Mouse (Mus musculus): Measurements from ENCODE around the gene Rps8. TPM values are rescaled to one million over a fixed set of nuclear protein-coding genes. Genes with fewer than 3 reads are reported as not detected.

Rps8 gene
- polyA plus RNA-seq, 1 experiment from 2014 or later: 983 TPM

DNA sequence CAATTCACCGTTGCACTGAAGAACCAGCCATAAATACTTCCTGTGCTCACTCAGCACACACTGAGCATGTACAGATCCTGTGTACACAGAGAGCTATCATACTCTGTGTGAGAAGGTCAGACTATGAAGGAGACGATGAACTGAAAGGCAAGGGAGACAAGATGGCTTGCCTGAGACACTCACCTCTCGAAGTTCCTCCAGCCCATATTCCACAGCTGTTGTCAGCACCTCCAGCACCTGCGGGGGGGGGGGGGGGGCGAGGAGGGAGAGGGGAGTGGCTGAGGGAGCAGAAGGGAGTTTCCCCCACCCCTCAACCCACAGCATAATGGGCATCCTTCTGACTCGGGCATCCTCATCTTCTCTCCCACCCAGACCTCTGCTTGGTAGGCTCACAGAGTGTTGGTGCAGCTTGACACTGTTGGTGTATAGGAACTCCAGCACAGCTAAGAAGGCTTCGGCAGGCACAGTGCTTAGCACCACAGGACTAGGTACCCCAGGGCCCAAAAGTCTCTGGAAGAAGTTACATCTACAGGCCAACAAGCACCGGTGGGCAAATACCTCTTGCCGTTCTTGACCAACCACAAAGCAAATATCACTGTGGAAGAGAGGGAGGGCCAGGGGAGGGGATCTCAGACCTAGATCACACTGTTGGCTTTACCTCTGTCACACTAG is 32.4 kb downstream of the Rps8 start:
- Histone ChIP-seq H3K4me2 (no peak overlapping the region), H3K27me3 (replicated peaks) (no peaks in the 10 kb centered on the region), H3K4me3 (replicated peaks) (no peak overlapping the region), H3K9me3 (no peaks in the 10 kb centered on the region), H3K4me1 (peaks cover 24% of the 10 kb centered on the region), H3K36me3 (peaks cover 1% of the 10 kb centered on the region; the same call in 1 of the 2 replicates), H3K9ac (no peak overlapping the region), H3K27ac (peak overlapping the region; percentile 1; the same call in 1 of the 2 replicates)
- ATAC-seq (ENCODE audit: insufficient read depth, low FRiP score, low read depth): no peak
- WGBS: 61% methylated on average over 9 of the region's 9 CpGs

DNA sequence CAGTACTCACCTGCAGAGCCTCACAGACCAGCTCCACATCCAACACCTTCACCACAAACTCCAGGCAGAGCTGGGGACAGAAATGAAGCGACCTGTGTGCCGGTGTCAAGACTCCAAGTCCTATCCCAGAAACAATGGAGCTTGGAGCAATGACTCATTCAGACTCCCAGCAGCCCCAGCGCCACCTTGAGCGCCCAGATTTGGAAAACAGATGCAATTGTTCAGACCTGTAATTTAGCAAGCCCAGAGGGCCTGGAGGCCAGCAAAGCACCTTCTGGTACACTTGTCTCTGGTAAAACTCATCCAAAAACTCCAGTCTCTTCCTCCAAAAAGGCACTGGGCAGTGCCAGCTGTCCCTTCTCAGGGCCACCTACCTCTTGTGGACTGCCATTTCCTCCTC is 33.8 kb downstream of the Rps8 start:
- no peak for ATAC-seq (ENCODE audit: insufficient read depth, low FRiP score, low read depth)
- Histone ChIP-seq H3K27ac (0 out of 2 replicates have a peak overlapping the region, but pooled peaks have one; percentile 2), H3K9me3 (no peaks in the 10 kb centered on the region)

DNA sequence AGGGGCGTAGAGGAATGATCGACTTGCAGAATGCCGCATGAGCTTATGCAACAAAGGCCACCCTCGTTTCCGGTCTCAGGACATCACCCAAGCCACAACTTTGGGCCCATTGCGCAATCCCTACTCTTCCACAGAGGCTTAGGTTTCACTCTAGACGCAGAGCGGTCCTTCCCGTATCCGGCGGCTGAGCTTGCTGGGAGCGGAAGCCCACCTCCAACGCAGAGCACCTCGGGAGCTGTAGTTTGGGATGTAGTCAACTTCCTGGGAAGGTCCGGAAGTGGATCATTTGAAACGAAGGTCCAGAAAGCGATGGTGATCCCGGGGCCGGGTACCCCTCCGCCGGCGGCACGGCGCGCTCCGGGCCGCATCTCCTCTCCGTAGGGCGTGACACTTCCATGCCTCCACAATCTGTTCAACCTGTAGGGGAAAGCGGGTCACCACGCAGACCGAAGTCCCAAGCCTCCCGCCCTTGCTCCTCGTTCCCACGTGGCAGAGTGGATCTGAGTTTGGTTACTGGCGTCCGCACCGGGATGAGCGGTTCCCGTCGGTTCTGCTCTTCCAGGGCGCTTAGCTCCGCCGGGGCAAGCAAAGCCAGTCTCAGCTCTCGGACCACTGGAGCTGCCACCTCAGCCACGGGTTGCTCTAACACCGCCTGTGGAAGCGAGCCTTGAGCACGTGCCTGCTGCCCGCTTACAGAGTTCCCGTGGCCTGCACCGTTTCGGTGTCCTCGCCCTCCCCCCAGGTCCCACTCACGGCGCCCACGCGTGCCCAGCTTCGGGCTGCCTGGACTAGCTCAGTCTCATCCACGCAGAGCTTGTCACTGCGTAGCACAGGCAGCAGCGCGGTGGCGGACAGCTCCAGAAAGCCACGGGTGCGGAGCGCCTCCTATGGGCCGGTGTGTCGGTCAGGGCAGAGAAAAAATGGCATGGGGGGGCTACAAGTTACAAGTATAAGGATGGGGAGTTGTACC is 35.3 kb downstream of the Rps8 start:
- Histone ChIP-seq H3K9ac (peak overlapping the region; percentile 66), H3K4me1 (peaks cover 15% of the 10 kb centered on the region), H3K9me3 (no peaks in the 10 kb centered on the region), H3K4me2 (peak overlapping the region; percentile 100), H3K27me3 (replicated peaks) (no peaks in the 10 kb centered on the region), H3K27ac (peak overlapping the region; percentile 84), H3K4me3 (replicated peaks) (peak overlapping the region; percentile 82), H3K36me3 (no peaks in the 10 kb centered on the region)
- WGBS: under 1% methylated on average over 69 of the region's 69 CpGs
- ATAC-seq (ENCODE audit: insufficient read depth, low FRiP score, low read depth): peak; percentile 93

More for the DNA sequence above, 33.8 kb downstream of the Rps8 start:
- Histone ChIP-seq H3K4me3 (replicated peaks) (no peak overlapping the region), H3K9ac (no peak overlapping the region), H3K27me3 (replicated peaks) (no peaks in the 10 kb centered on the region), H3K36me3 (no peaks in the 10 kb centered on the region), H3K4me2 (no peak overlapping the region), H3K4me1 (peaks cover 24% of the 10 kb centered on the region)
- 79% methylated on average over 4 of the region's 4 CpGs for WGBS

DNA sequence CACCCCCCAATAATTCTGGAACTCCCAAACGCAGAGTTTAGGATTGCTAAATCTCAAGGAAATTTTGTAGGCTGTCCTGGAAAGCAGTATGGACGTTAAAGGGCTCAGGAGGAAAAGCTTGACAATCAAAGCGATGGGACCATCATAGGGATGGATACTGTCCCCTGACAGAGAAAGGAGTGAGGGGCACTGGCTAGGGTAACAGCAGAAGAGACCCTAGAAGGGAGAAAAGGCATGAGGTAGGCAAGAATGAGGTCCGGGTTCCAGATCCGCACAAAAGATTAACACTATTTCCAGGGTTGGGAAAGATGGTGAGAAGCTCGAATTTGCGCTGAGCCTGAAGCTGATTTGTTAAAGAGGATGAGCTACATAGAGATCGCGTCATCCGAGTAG is 36.0 kb downstream of the Rps8 start:
- Histone ChIP-seq H3K4me2 (peak overlapping the region; percentile 100), H3K4me3 (replicated peaks) (peak overlapping the region; percentile 82), H3K27ac (peak overlapping the region; percentile 84), H3K9me3 (no peaks in the 10 kb centered on the region), H3K27me3 (replicated peaks) (no peaks in the 10 kb centered on the region), H3K9ac (peak overlapping the region; percentile 14; the same call in 1 of the 2 replicates), H3K36me3 (no peaks in the 10 kb centered on the region), H3K4me1 (peaks cover 8% of the 10 kb centered on the region)
- 2% methylated on average over 10 of the region's 10 CpGs for WGBS
- no peak for ATAC-seq (ENCODE audit: insufficient read depth, low FRiP score, low read depth)

DNA sequence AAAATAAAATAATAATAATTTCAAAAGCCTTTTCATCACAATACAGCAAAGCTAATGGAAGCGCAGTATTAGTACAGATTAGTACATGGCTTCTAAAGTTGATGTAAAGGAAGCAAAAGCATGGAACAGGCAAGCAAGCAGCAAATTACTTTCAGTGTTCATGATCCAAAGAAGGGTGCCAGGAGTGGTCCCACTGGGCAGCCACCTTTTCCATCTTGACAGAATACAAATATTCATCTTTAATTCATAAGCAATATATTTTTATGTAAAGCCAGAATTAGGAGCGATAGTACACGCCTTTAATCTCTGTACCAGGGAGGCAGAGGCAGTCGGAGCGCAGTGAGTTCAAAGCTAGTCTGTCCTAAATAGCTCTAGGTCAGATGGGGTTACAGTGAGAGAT is 36.4 kb downstream of the Rps8 start:
- Histone ChIP-seq H3K9me3 (no peaks in the 10 kb centered on the region), H3K4me1 (peaks cover 5% of the 10 kb centered on the region; the same call in 1 of the 2 replicates), H3K27me3 (replicated peaks) (no peaks in the 10 kb centered on the region), H3K9ac (peak overlapping the region; percentile 14; the same call in 1 of the 2 replicates), H3K4me2 (peak overlapping the region; percentile 100), H3K36me3 (0 out of 2 replicates have a peak, but pooled peaks cover 3% of the 10 kb centered on the region), H3K27ac (peak overlapping the region; percentile 84), H3K4me3 (replicated peaks) (peak overlapping the region; percentile 82)
- 78% methylated on average over 5 of the region's 5 CpGs for WGBS
- ATAC-seq (ENCODE audit: insufficient read depth, low FRiP score, low read depth): no peak

DNA sequence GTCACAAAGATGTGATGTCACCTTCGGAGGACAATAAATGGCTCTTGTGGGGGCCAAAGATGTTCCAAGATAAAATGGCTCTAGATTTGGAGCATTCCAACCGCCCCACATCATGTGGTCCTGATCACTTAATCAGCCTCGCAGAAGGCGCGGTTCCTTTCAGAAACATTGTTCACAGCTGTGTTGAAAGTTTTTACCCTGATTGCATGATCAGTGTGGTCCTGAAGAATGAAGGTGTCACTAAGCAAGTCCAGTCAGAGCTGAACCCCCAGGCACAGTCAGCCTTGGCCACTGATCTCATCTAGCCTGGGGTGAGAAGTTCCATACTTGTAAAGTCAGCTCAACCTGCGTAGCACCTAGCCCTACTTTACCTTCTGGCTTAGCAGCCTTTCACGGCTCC is 38.1 kb downstream of the Rps8 start:
- Histone ChIP-seq H3K4me2 (no peak overlapping the region), H3K4me1 (no peaks in the 10 kb centered on the region), H3K9ac (no peak overlapping the region), H3K27me3 (replicated peaks) (no peaks in the 10 kb centered on the region), H3K36me3 (0 out of 2 replicates have a peak, but pooled peaks cover 3% of the 10 kb centered on the region), H3K27ac (no peak overlapping the region), H3K9me3 (no peaks in the 10 kb centered on the region), H3K4me3 (replicated peaks) (no peak overlapping the region)
- no peak for ATAC-seq (ENCODE audit: insufficient read depth, low FRiP score, low read depth)
- WGBS: 92% methylated on average over 7 of the region's 7 CpGs

DNA sequence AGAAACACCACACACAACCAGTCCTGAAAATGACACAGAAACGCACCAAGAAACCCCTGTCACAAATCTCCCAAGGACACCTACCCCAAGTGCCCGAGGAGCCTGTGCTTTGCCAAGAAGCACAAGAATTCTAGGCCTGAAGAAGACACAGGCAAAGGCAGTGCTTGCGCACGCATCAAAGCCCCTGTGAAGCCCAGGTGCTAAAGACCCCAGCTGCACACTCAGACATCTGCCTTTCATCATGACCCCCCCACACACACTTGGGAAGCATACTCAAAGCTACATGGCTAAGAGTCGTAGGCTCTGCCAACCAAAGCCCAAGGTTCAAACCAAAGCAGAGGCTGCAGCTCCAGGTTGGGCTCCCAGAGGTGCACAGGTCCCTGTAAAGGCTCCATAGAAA is 40.5 kb downstream of the Rps8 start:
- WGBS: 80% methylated on average over 5 of the region's 5 CpGs
- H3K4me3 ChIP-seq (replicated peaks): no peak overlapping the region
- no peak overlapping the region for H3K9ac ChIP-seq
- H3K36me3 ChIP-seq: peaks cover 5% of the 10 kb centered on the region; the same call in 1 of the 2 replicates
- no peak for ATAC-seq (ENCODE audit: insufficient read depth, low FRiP score, low read depth)
- H3K27me3 ChIP-seq (replicated peaks): no peaks in the 10 kb centered on the region
- no peaks in the 10 kb centered on the region for H3K9me3 ChIP-seq
- no peaks in the 10 kb centered on the region for H3K4me1 ChIP-seq
- no peak overlapping the region for H3K27ac ChIP-seq
- no peak overlapping the region for H3K4me2 ChIP-seq

DNA sequence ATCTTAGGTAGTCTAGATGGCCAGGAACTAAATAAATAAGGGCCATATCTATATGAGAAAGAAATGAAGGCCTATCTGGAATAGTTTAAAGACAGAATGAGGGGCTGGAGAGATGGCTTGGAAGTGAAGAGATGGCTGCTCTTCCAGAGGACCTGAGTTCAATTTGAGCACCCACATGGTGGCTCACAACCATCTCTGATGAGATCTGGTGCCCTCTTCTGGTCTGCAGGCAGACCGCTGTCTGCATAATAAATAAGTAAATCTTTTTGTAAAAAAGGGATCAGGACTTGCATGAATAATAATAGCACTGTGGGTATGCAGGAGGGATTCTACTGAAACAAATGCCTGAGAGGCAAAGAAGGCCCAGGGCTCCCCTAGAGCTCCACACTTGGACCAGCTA is 42.8 kb downstream of the Rps8 start:
- 96% methylated on average over 1 of the region's 1 CpGs for WGBS
- ATAC-seq (ENCODE audit: insufficient read depth, low FRiP score, low read depth): no peak
- H3K36me3 ChIP-seq: peaks cover 5% of the 10 kb centered on the region; the same call in 1 of the 2 replicates
- no peaks in the 10 kb centered on the region for H3K27me3 ChIP-seq (replicated peaks)
- H3K4me3 ChIP-seq (replicated peaks): no peak overlapping the region
- no peak overlapping the region for H3K9ac ChIP-seq
- no peak overlapping the region for H3K27ac ChIP-seq
- H3K9me3 ChIP-seq: no peaks in the 10 kb centered on the region
- no peaks in the 10 kb centered on the region for H3K4me1 ChIP-seq
- H3K4me2 ChIP-seq: no peak overlapping the region

DNA sequence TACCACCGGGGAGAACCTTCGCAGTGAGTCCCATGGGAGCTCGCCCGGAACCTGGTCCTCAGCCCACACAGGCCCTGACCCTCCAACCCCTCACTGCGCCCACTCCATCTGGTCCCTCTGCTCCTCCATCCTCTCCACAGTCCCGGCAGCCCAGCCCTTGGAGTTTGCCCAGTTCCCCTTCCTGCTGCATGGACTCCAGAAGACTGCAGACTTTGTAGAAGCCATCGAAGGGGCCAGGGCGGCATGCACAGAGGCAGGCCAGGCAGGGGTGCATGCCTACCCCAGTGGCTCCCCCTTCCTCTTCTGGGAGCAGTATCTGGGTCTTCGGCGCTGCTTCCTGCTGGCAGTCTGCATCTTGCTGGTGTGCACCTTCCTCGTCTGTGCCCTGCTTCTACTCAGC is 45.1 kb downstream of the Rps8 start:
- Histone ChIP-seq H3K9me3 (no peaks in the 10 kb centered on the region), H3K9ac (no peak overlapping the region), H3K4me3 (replicated peaks) (no peak overlapping the region), H3K27ac (no peak overlapping the region), H3K4me2 (no peak overlapping the region), H3K36me3 (peaks cover 5% of the 10 kb centered on the region; the same call in 1 of the 2 replicates), H3K4me1 (no peaks in the 10 kb centered on the region), H3K27me3 (replicated peaks) (no peaks in the 10 kb centered on the region)
- 95% methylated on average over 11 of the region's 11 CpGs for WGBS
- no peak for ATAC-seq (ENCODE audit: insufficient read depth, low FRiP score, low read depth)

DNA sequence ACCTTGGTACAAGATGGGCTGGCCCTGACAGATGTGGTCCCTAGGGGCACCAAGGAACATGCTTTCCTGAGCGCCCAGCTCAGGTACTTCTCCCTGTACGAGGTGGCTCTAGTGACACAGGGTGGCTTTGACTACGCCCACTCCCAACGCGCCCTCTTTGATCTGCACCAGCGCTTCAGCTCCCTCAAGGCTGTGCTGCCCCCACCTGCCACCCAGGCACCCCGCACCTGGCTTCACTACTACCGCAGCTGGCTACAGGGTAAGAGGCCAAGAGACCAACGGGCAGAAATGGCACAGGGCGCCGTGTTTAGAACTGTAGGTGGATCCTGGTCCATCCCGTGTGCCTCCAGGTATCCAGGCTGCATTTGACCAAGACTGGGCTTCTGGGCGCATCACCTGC is 45.8 kb downstream of the Rps8 start:
- Histone ChIP-seq H3K27me3 (replicated peaks) (no peaks in the 10 kb centered on the region), H3K9me3 (no peaks in the 10 kb centered on the region), H3K9ac (no peak overlapping the region), H3K36me3 (peaks cover 5% of the 10 kb centered on the region; the same call in 1 of the 2 replicates), H3K4me3 (replicated peaks) (no peak overlapping the region), H3K4me1 (no peaks in the 10 kb centered on the region), H3K4me2 (no peak overlapping the region), H3K27ac (no peak overlapping the region)
- no peak for ATAC-seq (ENCODE audit: insufficient read depth, low FRiP score, low read depth)
- WGBS: 86% methylated on average over 13 of the region's 13 CpGs

DNA sequence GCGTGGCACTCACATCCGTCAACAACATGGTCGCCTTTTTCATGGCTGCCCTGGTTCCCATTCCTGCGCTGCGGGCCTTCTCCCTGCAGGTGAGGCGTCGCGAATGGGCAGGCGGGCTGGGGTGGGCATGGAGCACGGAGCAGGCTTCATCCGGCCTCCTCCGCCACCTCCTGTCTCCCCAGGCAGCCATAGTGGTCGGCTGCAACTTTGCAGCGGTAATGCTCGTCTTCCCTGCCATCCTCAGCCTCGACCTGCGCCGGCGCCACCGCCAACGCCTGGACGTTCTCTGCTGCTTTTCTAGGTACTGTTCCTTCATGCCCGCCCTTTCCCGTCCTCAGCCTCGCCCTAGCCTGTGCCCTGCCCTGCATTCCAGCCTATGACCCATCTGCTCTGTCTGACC is 46.7 kb downstream of the Rps8 start:
- H3K4me1 ChIP-seq: no peaks in the 10 kb centered on the region
- no peak overlapping the region for H3K4me3 ChIP-seq (replicated peaks)
- ATAC-seq (ENCODE audit: insufficient read depth, low FRiP score, low read depth): no peak
- no peak overlapping the region for H3K4me2 ChIP-seq
- H3K9ac ChIP-seq: no peak overlapping the region
- no peaks in the 10 kb centered on the region for H3K27me3 ChIP-seq (replicated peaks)
- no peaks in the 10 kb centered on the region for H3K9me3 ChIP-seq
- peaks cover 2% of the 10 kb centered on the region; the same call in 1 of the 2 replicates for H3K36me3 ChIP-seq
- H3K27ac ChIP-seq: no peak overlapping the region
- 93% methylated on average over 25 of the region's 25 CpGs for WGBS

DNA sequence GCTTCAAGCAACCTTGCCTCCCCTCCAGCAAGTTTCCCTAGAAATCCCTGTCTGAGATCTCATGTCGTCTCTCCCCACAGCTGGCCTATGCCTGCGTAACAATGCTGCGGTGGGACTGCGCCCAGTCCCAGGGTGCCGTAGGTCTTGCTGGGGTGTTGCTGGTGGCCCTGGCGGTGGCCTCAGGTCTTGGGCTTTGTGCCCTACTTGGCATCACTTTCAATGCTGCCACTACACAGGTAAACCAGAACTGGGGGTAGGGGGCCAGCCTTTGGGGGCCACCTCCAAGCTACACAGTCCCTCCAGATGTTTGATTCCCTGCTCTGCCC is 47.6 kb downstream of the Rps8 start:
- Histone ChIP-seq H3K9ac (no peak overlapping the region), H3K4me1 (no peaks in the 10 kb centered on the region), H3K4me2 (no peak overlapping the region), H3K27me3 (replicated peaks) (no peaks in the 10 kb centered on the region), H3K4me3 (replicated peaks) (no peak overlapping the region), H3K9me3 (no peaks in the 10 kb centered on the region), H3K36me3 (peaks cover 2% of the 10 kb centered on the region; the same call in 1 of the 2 replicates), H3K27ac (no peak overlapping the region)
- no peak for ATAC-seq (ENCODE audit: insufficient read depth, low FRiP score, low read depth)
- 93% methylated on average over 6 of the region's 6 CpGs for WGBS

Data from stomach, embryonic 15.5 days (tissue).